ENCODE assay signal across 16 mouse cellular contexts in the genomic region with DNA sequence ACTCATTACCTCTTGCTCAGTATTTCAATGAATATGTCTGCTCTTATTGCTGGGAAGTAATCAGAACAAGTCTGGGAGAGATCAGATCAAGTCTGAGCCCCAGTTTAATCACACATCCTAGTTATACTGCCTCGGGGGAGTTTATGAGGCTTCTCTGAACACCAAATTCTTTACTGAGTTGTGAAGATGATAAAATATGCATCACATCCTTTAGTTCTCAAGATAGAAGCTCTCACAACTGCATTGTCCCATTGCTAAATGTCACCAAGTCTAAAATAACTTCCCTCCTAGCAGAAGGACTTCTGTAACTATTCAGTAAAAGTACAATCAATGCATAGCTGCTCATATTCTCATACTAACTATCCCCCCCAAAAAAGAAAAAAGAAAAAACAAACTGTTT.
"Had no signal": no experiment of that assay in that cellular context is flagged by ENCODE, and none has a peak within 500 bp of the region (broad histone marks: within the 10 kb centered on the region; RNA-seq: fewer than 3 reads in every experiment).

No protein-coding gene starts in this region.

- DNase-seq: lung, adult 18-20 months; lung, embryonic 14.5 days; lung, postnatal 10 days; lung, postnatal 4 days; midbrain, embryonic 14.5 days; retina, postnatal 1 day; right cerebral cortex, postnatal 14 days; spleen, adult 18-20 months; thymus, adult 2 months; thymus, postnatal 25 days; thymus, postnatal 4 days had no signal

- H3K27ac ChIP-seq: midbrain, embryonic 10.5 days; midbrain, embryonic 12.5 days; neural tube, embryonic 13.5 days; neural tube, embryonic 15.5 days had no signal

- H3K4me3 ChIP-seq: midbrain, embryonic 10.5 days; midbrain, embryonic 12.5 days; myocyte; neural tube, embryonic 13.5 days; neural tube, embryonic 15.5 days had no signal
